Mouse (Mus musculus) liver, embryonic 18 days (tissue): ENCODE data around the gene Rhox2b. TPM values are rescaled to one million over a fixed set of nuclear protein-coding genes. Genes with fewer than 3 reads are reported as not detected.

Experiments
- polyA plus RNA-seq: library from polyadenylated mRNA; depleted of rRNA; stranded (reverse); fragments of >200 nt; gene quantifications from 2 replicates; pipeline ENCODE4 v1.2.3, GENCODE M21; 2012; rRNA removed

Gene Rhox2b
- not detected in 2 replicates for polyA plus RNA-seq

GRCm38 (mm10) chrX:37411767-37412166 is at the start of gene Rhox2b:
TSS of gene Rhox2b (plus strand) at chrX:37412067.

GRCm38 (mm10) chrX:37379728-37380127 is 32.1 kb upstream of the Rhox2b start, which contains the start of gene Rhox3a2:
TSS of gene Rhox3a2 (plus strand) at chrX:37380028.

GRCm38 (mm10) chrX:37390548-37390947 is 21.3 kb upstream of the Rhox2b start, which contains the start of gene Rhox4a2:
TSS of gene Rhox4a2 (plus strand) at chrX:37390848.

GRCm38 (mm10) chrX:37432194-37432593 is 20.3 kb downstream of the Rhox2b start, which contains the start of gene Rhox4b:
TSS of gene Rhox4b (plus strand) at chrX:37432494.

GRCm38 (mm10) chrX:37453380-37453779 is 41.5 kb downstream of the Rhox2b start, which contains the start of gene Rhox2c:
TSS of gene Rhox2c (plus strand) at chrX:37453680.

GRCm38 (mm10) chrX:37458285-37458684 is 46.4 kb downstream of the Rhox2b start, which contains the start of gene Rhox3c:
TSS of gene Rhox3c (plus strand) at chrX:37458585.

Other genes with a start within 250 kb of the Rhox2b start
- gene Akap14, start 243.2 kb upstream of the Rhox2b start, polyA plus RNA-seq, result not detected in 2 replicates
- 243 and 254 TPM in 2 replicates for gene Ndufa1, start 220.9 kb upstream of the Rhox2b start, polyA plus RNA-seq
- gene Rnf113a1, start 220.8 kb upstream of the Rhox2b start, polyA plus RNA-seq, result 1.6 and 1.9 TPM in 2 replicates
- gene Gm9, start 201.0 kb upstream of the Rhox2b start, polyA plus RNA-seq, result not detected in 2 replicates
- not detected in 2 replicates for gene Rhox1, start 189.8 kb upstream of the Rhox2b start, polyA plus RNA-seq
- not detected in 2 replicates for gene Rhox2a, start 167.1 kb upstream of the Rhox2b start, polyA plus RNA-seq
- not detected in 2 replicates for gene Rhox3a, start 162.1 kb upstream of the Rhox2b start, polyA plus RNA-seq
- gene Rhox4a, start 146.7 kb upstream of the Rhox2b start, polyA plus RNA-seq, result not detected in 2 replicates
- gene Rhox3a2, start 32.0 kb upstream of the Rhox2b start, polyA plus RNA-seq, result not detected in 2 replicates
- gene Rhox4a2, start 21.2 kb upstream of the Rhox2b start, polyA plus RNA-seq, result not detected in 2 replicates
- not detected in 2 replicates for gene Rhox4b, start 20.4 kb downstream of the Rhox2b start, polyA plus RNA-seq
- not detected in 2 replicates for gene Rhox2c, start 41.6 kb downstream of the Rhox2b start, polyA plus RNA-seq
- not detected in 2 replicates for gene Rhox3c, start 46.5 kb downstream of the Rhox2b start, polyA plus RNA-seq
- gene Rhox4c, start 68.3 kb downstream of the Rhox2b start, polyA plus RNA-seq, result not detected in 2 replicates
- not detected in 2 replicates for gene Rhox2d, start 81.4 kb downstream of the Rhox2b start, polyA plus RNA-seq
- not detected in 2 replicates for gene Rhox4d, start 102.3 kb downstream of the Rhox2b start, polyA plus RNA-seq
- gene Rhox2e, start 118.4 kb downstream of the Rhox2b start, polyA plus RNA-seq, result not detected in 2 replicates
- not detected in 2 replicates for gene Rhox3e, start 130.0 kb downstream of the Rhox2b start, polyA plus RNA-seq
- gene Rhox4e, start 145.3 kb downstream of the Rhox2b start, polyA plus RNA-seq, result not detected in 2 replicates
- not detected in 2 replicates for gene Rhox2f, start 159.3 kb downstream of the Rhox2b start, polyA plus RNA-seq
- not detected in 2 replicates for gene Rhox3f, start 168.9 kb downstream of the Rhox2b start, polyA plus RNA-seq
- gene Rhox4f, start 195.6 kb downstream of the Rhox2b start, polyA plus RNA-seq, result not detected in 2 replicates
- not detected in 2 replicates for gene Rhox3g, start 216.5 kb downstream of the Rhox2b start, polyA plus RNA-seq
- not detected in 2 replicates for gene Rhox2g, start 231.4 kb downstream of the Rhox2b start, polyA plus RNA-seq
- gene Rhox4g, start 239.3 kb downstream of the Rhox2b start, polyA plus RNA-seq, result not detected in 2 replicates